Mouse (Mus musculus): ENCODE results near the gene Lrch4.
"Not testable (repeated sequence)": the region's sequence is repeated elsewhere in the genome, so short reads cannot be mapped to it uniquely, and the experiment has no call there.

Lrch4 gene

GRCm38 (mm10) chr5:137613076-137613475 is 15.8 kb upstream of the Lrch4 start:
- DNase-seq (ENCODE audit: low spot score) = no peak

DNA sequence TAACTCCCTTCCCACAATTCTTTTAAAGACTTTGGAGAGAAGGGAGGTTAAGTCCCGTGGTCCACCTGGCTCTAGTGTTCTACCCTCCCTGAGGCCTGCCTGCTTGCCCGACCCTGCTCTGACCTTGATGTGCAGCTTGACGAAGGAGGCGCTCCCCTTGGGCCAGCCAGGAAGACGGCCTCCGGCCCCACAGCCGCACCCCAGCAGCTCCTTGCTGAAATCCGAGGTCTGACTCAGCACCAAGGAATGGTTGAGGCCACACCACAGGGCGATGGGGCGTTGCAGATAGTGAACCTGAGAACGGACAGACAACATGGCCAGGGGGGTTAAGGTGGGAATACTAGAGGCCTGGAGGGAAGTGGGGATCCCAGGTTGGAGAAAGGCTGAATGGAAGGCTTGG is 15.4 kb upstream of the Lrch4 start, which contains the start of gene Pcolce:
Pcolce (minus strand) TSS at position 235 of the 400 bp plus-strand sequence.
- no peak for DNase-seq (ENCODE audit: low spot score)

- not testable (repeated sequence) for DNase-seq (ENCODE audit: low spot score)
Measured at GRCm38 (mm10) chr5:137614921-137615320, 14.0 kb upstream of the Lrch4 start.

DNA sequence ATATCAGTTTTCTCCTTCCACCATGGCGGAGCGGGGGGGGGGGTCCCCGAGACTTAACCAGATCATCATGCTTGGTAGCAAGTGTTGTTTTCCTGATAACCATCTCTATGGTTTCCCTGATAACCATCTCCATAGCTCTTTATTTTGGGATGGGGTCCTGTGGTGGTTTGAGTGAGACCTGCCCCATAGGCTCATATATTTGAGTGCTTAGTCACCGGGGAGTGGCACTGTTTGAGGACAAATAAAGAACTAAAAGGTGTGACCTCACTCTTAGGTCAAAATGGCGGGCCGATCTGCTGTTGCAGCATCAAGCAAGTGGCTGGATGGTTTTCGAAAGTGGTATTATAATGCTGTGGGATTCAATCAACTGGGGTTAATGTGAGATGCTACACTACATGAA is 13.6 kb upstream of the Lrch4 start:
- DNase-seq (ENCODE audit: low spot score) = no peak

- DNase-seq (ENCODE audit: low spot score) = no peak
Measured at GRCm38 (mm10) chr5:137623937-137624530, 4.9 kb upstream of the Lrch4 start.

DNA sequence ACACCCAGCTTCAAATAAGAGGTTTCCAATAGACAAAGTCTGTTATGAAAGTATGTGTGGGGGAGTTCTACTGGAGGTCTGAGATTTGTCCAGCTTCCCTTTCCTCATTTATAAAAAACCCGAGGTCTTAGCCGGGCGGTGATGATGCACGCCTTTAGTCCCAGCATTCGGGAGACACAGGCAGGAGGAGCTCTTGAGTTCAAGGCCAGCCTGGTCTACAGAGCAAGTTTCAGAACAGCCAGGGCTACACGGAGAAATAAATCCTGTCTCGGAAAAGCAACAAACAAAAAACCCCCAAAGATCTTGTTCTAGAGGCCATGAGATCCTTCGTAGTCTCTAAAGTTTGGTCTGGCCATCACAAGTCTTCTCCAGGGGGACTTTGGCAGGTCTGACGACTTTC is 930 bp upstream of the Lrch4 start:
- DNase-seq (ENCODE audit: low spot score) = no peak

GRCm38 (mm10) chr5:137629306-137629721 is 393 bp downstream of the Lrch4 start:
- DNase-seq (ENCODE audit: low spot score) = no peak

- DNase-seq (ENCODE audit: low spot score) = no peak
Measured at GRCm38 (mm10) chr5:137629906-137630545, 1.1 kb downstream of the Lrch4 start.

DNA sequence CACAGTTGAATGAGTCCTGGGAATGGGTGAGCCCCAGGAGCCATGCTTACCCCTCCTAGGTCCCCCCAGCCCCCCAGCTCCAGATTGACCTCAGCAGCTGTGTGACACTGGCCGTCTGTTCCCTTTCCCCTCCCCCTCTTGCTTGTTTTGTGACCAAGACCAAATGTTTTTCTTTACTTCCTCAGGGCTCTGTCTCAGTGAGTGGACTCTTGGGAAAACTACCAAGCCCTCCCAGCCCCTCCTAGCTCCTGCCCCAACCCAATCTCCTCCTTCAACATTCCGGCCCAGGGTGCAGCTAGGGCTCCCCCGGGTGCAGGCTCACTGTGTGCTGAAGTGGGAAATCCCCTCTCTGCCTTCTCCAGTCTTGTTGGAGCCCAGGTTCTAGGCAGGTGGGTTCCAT is 1.7 kb downstream of the Lrch4 start:
- no peak for DNase-seq (ENCODE audit: low spot score)

GRCm38 (mm10) chr5:137631171-137631570 is 2.2 kb downstream of the Lrch4 start:
- no peak for DNase-seq (ENCODE audit: low spot score)

DNA sequence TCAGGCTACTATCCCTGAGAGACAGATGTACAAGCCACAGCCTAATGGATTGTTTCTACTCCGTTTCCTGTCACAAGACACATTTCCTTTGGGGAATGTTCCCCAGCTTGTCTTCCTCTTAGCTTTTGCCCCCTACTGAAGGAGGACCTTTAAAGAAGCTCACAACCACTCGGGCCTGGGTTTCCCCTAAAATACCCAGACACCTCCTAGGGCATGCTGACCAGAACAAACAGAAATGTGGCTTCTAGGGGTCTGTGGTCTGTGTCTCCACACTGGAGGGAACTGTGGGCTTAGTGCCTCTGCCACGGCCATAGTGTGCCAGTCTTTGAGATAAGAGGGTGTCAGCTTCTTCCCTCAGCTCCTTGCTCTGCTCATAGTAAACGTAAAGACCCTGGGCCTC is 2.7 kb downstream of the Lrch4 start:
- no peak for DNase-seq (ENCODE audit: low spot score)

- DNase-seq (ENCODE audit: low spot score) = no peak
Measured at GRCm38 (mm10) chr5:137633397-137634084, 4.6 kb downstream of the Lrch4 start.

- DNase-seq (ENCODE audit: low spot score) = no peak
Measured at GRCm38 (mm10) chr5:137639472-137639871, 10.6 kb downstream of the Lrch4 start.

DNA sequence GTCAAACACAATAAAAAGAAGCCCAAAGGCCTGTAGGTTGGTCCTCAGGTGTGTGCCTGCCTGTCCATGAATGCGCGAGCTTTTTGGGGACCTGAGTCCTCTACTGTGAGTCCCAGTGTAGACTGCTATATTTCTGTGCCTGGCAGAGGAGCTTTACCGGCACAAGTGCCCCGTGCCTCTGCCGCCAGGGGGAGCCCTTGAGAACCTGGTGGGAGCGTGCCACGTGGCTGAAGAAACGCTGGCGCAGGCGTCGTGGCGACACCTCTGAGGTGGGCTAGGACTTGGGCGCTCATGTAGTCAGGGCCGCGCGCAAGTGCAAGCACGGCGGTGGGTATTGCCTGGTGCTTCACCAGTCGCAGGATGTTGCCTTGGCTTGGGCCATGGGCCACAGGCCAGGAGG is 12.1 kb downstream of the Lrch4 start, which contains the start of gene Sap25:
Sap25 (plus strand) TSS at position 281 of the 400 bp plus-strand sequence.
- no peak for DNase-seq (ENCODE audit: low spot score)

DNA sequence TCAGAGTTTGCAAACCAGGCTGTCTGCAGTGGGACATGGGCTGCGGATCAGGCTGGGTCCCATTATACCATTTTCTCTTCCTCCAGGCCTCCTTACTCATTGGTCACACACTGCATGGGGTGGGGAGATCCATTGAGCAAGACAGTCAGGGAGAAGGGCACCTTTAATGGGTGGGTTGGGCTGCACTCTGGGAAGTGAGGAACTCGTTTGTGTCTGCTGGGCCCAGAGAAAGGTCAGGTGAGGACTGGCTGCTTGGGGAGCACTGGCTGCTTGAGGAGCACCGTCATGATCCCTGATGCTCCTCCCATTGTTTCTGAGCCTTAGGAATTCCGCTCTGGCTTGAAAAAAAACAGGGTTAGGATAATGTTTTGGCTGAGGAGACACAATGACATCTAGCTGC is 14.0 kb downstream of the Lrch4 start:
- DNase-seq (ENCODE audit: low spot score) = no peak

- DNase-seq (ENCODE audit: low spot score) = no peak
Measured at GRCm38 (mm10) chr5:137644484-137644883, 15.6 kb downstream of the Lrch4 start.

- no peak for DNase-seq (ENCODE audit: low spot score)
Measured at GRCm38 (mm10) chr5:137645091-137645651, 16.2 kb downstream of the Lrch4 start.

DNA sequence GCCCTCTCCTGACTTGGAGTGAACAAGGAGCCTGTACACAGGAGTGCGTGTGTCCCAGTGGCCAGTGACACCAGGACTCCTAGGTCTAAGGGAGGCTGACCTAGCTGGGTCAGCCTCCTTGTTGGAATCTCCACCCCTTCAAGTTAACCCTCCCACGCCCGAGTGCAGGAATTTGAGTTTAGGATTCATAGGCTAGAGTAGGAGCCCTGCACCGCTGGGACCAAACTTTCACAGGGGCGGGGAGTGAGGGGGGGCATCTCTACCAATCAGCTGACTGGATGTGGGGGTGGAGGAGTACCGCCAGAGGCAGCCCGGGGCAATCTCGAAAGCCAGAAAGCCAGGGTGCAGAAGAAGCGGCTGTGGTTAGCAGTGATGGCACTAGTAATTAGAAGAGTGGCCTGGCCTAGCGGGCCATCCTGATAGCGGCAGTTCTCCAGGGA is 16.8 kb downstream of the Lrch4 start, which contains the start of gene Irs3:
Irs3 (minus strand) TSS at position 63 of the 440 bp plus-strand sequence.
- DNase-seq (ENCODE audit: low spot score) = no peak

DNA sequence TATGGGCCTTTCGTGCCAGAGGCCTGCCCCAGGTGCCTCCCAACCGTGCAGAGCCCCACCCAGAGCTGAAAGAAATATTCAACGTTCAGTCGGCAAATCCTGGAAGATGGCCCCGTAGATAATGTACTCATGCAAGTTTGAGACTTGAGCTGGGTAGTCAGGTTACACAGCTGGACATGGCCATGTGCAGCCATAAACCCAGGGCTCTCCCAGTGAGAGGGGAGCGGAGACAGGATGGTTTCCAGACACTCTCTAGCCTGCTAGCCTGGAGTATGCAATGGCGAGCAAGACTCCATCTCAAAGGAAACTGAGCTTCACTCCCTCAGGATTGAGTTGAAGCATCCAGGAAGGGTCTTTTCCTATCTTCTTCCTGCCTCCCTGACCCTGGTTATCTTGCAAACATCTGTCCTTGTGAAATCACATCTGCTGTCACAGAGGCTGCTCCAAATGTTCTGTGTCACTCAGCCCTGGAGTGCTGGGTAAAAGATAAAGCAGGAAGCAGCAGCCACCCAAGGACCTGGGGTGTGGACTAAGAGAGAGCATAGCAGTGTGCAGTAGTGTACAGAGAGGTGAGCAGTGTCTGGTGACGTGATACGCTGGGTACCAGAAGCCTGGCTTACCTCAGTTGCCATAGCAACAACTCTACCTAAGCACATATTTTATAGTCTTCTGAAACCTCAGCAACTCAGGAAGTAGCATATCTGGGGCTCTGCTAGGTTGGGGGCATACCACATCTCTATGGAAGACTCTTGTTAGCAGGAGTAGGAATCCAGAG is 19.1 kb downstream of the Lrch4 start:
- no peak for DNase-seq (ENCODE audit: low spot score)

DNA sequence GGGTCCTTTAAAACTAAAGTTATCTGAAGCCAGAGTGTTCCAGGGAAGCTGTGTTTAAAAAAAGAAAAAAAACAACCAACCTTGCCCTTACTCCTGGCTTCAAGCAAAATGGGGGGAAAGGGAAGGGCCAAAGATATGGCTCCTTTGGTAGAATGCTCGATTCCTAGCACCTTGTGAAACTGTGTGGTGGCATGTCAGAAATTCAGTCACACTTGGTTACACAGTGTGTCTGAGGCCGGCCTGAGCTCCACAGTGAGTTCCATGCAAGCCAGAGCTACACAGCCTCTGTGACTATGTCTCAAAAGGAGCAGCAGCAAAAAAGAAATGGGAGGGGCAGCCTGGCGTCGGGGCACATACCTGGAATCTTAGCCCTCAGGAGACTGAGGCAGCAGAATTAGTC is 20.3 kb downstream of the Lrch4 start:
- no peak for DNase-seq (ENCODE audit: low spot score)

- DNase-seq (ENCODE audit: low spot score) = no peak
Measured at GRCm38 (mm10) chr5:137649669-137650571, 21.0 kb downstream of the Lrch4 start.

Data from urinary bladder, postnatal 10 days (tissue).